Mouse (Mus musculus): Measurements from ENCODE around the gene Tob2. TPM values are rescaled to one million over a fixed set of nuclear protein-coding genes. Genes with fewer than 3 reads are reported as not detected.

Gene Tob2
- total RNA-seq (2017) = 26.1 and 27.0 TPM in 2 replicates

- ATAC-seq (replicated peaks; ENCODE audit: low read depth, poor library complexity, severe bottlenecking) = peak; percentile 6
These were observed at the start of gene Tob2 for GRCm38 (mm10) chr15:81858517-81859329. Gene Tob2 (minus strand): TSS chr15:81858796.

GRCm38 (mm10) chr15:81907953-81908352 is 49.4 kb upstream of the Tob2 start:
- no peak for ATAC-seq (replicated peaks; ENCODE audit: low read depth, poor library complexity, severe bottlenecking)

- ATAC-seq (replicated peaks; ENCODE audit: low read depth, poor library complexity, severe bottlenecking) = peak; percentile 65
These were observed 46.3 kb upstream of the Tob2 start for GRCm38 (mm10) chr15:81904939-81905338.

- ATAC-seq (replicated peaks; ENCODE audit: low read depth, poor library complexity, severe bottlenecking) = no peak
These were observed 40.2 kb upstream of the Tob2 start for GRCm38 (mm10) chr15:81898751-81899150.

GRCm38 (mm10) chr15:81897607-81898285 is 39.1 kb upstream of the Tob2 start:
- ATAC-seq (replicated peaks; ENCODE audit: low read depth, poor library complexity, severe bottlenecking) = no peak

GRCm38 (mm10) chr15:81896407-81896806 is 37.8 kb upstream of the Tob2 start:
- ATAC-seq (replicated peaks; ENCODE audit: low read depth, poor library complexity, severe bottlenecking) = no peak

GRCm38 (mm10) chr15:81894002-81894401 is 35.4 kb upstream of the Tob2 start:
- ATAC-seq (replicated peaks; ENCODE audit: low read depth, poor library complexity, severe bottlenecking) = no peak

- no peak for ATAC-seq (replicated peaks; ENCODE audit: low read depth, poor library complexity, severe bottlenecking)
These were observed 33.4 kb upstream of the Tob2 start for GRCm38 (mm10) chr15:81891822-81892580.

- ATAC-seq (replicated peaks; ENCODE audit: low read depth, poor library complexity, severe bottlenecking) = no peak
These were observed 32.7 kb upstream of the Tob2 start for GRCm38 (mm10) chr15:81891140-81891802.

GRCm38 (mm10) chr15:81889175-81889574 is 30.6 kb upstream of the Tob2 start:
- no peak for ATAC-seq (replicated peaks; ENCODE audit: low read depth, poor library complexity, severe bottlenecking)

GRCm38 (mm10) chr15:81886795-81887550 is 28.4 kb upstream of the Tob2 start:
- no peak for ATAC-seq (replicated peaks; ENCODE audit: low read depth, poor library complexity, severe bottlenecking)

GRCm38 (mm10) chr15:81885418-81885934 is 26.9 kb upstream of the Tob2 start:
- ATAC-seq (replicated peaks; ENCODE audit: low read depth, poor library complexity, severe bottlenecking) = no peak

- no peak for ATAC-seq (replicated peaks; ENCODE audit: low read depth, poor library complexity, severe bottlenecking)
These were observed 23.8 kb upstream of the Tob2 start for GRCm38 (mm10) chr15:81882348-81882747.

GRCm38 (mm10) chr15:81879531-81880401 is 21.2 kb upstream of the Tob2 start:
- ATAC-seq (replicated peaks; ENCODE audit: low read depth, poor library complexity, severe bottlenecking) = no peak

GRCm38 (mm10) chr15:81872262-81873136 is 13.9 kb upstream of the Tob2 start, which contains the start of gene Aco2:
Gene Aco2 (plus strand): TSS chr15:81872309.
- ATAC-seq (replicated peaks; ENCODE audit: low read depth, poor library complexity, severe bottlenecking) = peak; percentile 92

- ATAC-seq (replicated peaks; ENCODE audit: low read depth, poor library complexity, severe bottlenecking) = peak; percentile 91
These were observed 13.1 kb upstream of the Tob2 start, which contains the start of gene Phf5a for GRCm38 (mm10) chr15:81871604-81872261. Gene Phf5a (minus strand): TSS chr15:81871911.

GRCm38 (mm10) chr15:81869985-81870384 is 11.4 kb upstream of the Tob2 start:
- no peak for ATAC-seq (replicated peaks; ENCODE audit: low read depth, poor library complexity, severe bottlenecking)

All from common myeloid progenitor, adult 5-6 weeks (primary cell).